Mouse (Mus musculus): ENCODE results near the gene Itga1.
A peak's percentile ranks its signal among the peaks of the same experiment; 100 is the strongest.

Itga1 gene

DNA sequence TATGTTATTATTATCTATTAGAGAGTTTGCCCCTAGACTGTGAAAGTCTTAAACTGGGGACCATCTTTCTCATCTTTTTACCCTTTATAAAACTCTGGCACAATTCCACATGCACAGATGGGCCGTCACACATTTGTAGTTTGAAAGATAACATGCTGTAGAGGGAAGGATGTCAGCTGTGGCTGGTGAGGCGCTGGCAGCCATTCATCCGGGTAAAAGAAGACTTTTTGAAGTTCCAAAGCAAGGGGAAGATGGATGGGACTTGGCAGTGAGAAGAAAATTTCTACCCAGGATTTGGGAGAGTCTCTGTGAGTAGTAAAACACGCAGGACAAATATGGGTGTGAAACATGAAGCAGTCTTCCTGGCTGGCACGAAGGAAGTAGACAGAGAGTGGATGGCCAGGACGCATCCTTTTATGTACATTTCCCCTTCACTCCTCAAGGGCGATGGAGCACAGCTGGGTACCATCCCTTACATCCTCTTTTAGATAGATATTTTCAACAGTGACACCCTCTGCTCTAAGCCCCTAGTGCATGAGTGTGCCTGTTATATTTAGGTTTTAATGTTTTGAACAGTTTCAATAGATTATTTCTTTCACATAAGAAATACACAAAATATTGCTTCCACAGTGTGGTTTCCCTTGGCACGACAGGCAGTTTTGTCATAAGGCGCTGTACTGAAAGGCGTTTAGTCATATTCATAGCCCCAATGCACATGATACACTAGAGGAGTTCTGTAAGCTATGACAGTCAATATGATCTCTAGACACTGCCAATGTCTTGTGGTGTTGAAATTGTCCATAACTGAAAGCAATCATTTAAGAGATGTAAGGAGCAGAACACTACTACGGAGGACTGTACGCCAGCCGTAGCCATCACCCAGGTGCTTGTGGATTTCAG lies 50.9 kb downstream of the Itga1 start:
- no peak for DNase-seq (ENCODE audit: low spot score)

DNA sequence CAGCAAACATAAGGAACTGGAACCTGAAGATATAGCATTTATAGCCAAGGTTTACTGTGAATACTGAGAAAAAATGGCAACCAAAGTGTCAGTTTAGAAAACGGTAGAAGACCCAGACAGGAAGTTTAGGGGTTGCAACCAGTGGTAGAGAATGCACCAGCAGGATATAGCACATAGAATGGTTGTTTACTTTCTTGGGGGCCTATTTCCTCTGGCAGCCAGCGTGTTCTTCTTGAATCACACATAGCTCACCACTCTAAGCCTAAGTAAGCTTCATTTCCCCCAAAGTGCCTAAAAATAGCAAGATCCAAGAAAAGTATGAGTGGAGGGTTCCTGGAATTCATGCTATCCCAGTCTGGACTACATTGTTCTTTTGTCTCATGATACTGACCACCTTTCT lies 59.1 kb downstream of the Itga1 start:
- no peak for DNase-seq (ENCODE audit: low spot score)

GRCm38 (mm10) chr13:115037304-115037703 lies 64.5 kb downstream of the Itga1 start:
- DNase-seq (ENCODE audit: low spot score): no peak

DNA sequence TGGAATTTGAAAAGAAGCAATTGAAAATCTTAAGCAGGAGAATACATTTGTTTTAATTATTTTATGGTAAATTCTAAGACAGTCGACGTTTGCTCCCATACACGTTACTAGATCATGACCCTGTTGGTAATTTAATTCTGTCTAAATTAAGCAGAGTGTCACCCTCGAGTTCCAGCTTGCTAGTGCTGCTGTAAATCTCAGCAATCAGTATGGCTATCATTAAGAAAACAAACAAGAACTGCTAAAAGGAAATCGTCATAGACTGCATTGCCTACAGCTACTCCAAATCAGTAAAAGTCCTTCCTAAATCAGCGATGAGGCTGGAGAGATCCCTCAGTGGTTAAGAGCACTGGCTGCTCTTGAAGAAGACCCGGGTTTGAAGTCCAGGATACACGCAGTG lies 66.4 kb downstream of the Itga1 start:
- DNase-seq (ENCODE audit: low spot score): no peak

- DNase-seq (ENCODE audit: low spot score): no peak
These were observed 68.6 kb downstream of the Itga1 start for GRCm38 (mm10) chr13:115033135-115033534.

GRCm38 (mm10) chr13:115031177-115032000 lies 70.4 kb downstream of the Itga1 start:
- DNase-seq (ENCODE audit: low spot score): peak; percentile 39

DNA sequence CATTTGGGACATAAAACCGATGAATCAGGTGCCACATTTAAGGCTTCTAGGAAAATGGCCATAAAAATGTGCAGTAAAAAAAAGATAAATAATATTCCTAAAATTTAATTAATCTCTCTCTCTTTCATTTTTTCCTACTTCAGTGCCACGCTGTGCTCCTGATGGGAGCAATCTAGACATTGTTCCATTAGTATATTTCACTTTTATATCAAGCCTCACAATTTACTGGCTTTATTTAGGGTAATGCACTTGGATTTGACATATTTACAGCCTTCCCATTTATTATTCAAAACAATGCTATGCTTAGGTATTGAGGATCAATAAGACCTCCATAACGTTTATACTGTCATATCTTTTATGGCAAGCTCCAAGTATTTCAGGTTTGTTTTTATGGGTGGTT lies 76.4 kb downstream of the Itga1 start:
- DNase-seq (ENCODE audit: low spot score): no peak

GRCm38 (mm10) chr13:115022117-115022787 lies 79.5 kb downstream of the Itga1 start:
- no peak for DNase-seq (ENCODE audit: low spot score)

- no peak for DNase-seq (ENCODE audit: low spot score)
These were observed 80.4 kb downstream of the Itga1 start for GRCm38 (mm10) chr13:115021411-115021810.

DNA sequence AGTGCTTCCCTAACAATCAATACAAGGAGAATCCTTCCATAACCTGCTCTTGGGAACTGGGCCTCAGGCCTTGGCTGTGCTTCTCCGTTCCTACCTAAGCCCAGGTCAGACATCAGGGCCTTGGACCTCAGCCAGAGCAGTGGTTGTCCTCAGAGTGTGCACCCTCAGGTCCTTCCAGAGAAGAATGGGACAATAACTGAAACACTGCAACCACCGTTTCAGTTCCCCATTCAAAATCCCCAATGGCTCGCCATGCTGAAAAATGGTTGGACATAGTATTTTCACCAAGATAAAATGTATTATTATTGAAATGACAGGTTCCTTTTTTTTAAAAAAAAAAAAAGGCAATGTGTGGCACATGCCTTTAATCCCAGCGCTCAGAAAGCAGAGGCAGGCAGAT lies 81.0 kb downstream of the Itga1 start:
- peak; percentile 31 for DNase-seq (ENCODE audit: low spot score)

GRCm38 (mm10) chr13:115017545-115017944 lies 84.2 kb downstream of the Itga1 start:
- no peak for DNase-seq (ENCODE audit: low spot score)

DNA sequence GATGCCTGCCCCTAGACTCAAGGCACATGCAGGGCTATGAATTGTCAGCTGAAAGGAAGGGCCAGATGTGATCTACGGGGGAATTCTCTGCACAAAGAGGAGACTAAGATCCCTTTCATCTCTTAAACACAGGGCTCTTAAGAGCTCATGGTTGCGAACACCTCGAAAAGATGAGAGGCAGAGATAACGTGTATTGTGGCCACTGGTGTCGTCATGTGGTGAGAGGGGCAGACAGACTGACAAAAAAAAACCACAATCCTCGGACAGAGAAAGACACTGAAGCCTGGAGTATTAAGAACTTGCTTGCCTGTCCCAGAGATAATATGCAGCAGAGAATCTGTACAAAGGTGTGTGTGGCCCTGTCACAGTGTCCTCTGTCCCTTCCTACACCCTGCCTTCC lies 90.2 kb downstream of the Itga1 start:
- no peak for DNase-seq (ENCODE audit: low spot score)

DNA sequence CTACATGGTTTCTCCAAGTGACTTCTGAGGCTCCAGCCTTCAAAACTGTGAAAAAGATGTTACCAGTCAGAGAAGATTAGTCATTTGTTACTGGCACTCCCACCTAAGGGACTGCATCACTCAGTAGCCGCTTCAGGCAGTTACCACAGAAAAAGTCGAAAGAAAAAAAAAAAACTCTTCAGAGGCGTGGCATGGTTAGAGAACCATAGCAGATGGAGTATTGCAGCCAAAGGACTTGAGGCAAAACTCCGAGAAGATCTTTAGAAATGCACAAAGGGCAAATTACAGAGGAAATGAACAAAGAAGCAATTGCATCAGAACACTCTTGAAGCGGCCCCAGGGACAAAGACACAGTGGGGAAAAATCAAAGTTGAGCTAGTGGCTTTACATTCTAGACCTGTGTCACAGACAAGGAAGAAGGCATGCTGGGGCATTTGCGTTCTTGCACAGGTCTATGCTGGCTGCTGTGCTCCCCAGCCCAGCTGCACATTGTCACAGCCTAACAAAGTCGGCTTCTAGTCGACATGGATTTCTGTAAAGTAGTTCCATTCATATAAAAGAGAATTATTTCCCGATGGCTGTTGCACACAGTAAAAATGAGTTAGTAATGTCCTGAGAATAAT lies 95.4 kb downstream of the Itga1 start:
- no peak for DNase-seq (ENCODE audit: low spot score)

DNA sequence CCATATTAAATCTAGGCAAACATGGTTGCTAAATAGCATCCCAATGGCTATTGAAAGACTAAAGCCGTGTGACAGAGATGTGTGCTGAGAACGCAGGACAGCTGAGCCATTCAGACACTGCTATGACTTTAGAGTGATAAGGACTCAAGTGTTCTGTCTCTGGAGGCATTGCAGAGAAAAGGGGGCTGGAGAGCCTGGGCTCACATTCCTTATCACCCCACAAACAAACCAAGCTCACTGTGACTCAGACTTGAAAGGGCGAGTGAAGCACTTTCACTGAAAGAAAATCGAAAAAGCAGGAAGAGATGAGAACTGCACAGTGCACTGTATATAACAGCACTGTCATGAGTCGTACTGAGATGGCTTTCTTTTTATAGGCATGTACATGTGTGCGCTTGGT lies 96.4 kb downstream of the Itga1 start:
- DNase-seq (ENCODE audit: low spot score): no peak

DNA sequence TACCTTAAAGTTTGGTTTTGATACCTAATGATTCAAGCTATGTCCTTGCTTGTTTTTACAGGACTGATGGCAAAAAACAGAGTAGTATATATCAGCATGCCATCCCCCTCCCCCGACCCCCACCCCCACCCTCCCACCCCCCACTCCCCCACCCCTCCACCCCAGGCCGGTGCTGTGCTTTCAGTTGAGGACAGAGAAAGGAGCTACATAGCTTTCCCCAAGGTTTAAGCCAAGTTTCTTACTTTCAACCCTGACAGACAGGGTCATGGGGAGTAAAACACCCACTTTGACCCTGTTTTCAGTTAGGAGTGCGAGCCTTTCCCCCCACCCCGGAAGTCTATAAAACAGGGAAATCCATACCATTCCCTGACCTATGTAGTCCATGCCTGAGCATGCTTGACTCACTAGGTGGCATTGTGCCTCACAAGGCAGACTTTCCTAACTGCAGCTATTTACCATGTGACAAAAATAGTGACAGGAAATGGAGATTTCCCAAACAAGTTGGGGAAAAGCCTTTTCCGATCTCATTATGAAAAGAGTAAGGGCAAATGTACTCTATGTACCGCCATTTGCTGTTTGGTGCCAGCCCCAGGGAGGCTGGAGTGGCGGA lies 98.2 kb downstream of the Itga1 start:
- DNase-seq (ENCODE audit: low spot score): no peak

GRCm38 (mm10) chr13:115002837-115003236 lies 98.9 kb downstream of the Itga1 start:
- no peak for DNase-seq (ENCODE audit: low spot score)

DNA sequence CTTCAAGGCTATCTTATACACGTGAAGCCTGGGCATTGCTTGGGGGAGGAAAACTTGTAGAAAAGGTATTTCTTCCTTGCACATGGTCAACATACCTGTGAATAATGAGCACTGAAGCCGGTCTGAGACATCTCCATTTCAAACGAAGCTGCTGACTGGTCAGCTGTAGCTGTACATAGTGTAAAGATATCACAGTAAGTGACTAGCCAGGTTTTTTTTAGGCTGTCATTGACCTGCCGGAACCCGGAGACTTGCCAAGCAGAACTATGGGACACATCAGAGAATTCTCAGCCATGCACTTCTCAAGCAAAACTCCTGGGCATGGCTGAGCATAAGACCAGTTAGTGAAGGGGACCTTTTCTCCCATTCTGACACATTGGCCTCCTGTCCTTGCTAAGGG lies 99.6 kb downstream of the Itga1 start:
- DNase-seq (ENCODE audit: low spot score): no peak

- DNase-seq (ENCODE audit: low spot score): no peak
These were observed 102.2 kb downstream of the Itga1 start for GRCm38 (mm10) chr13:114999582-114999981.

- DNase-seq (ENCODE audit: low spot score): no peak
These were observed 103.7 kb downstream of the Itga1 start for GRCm38 (mm10) chr13:114998100-114998499.

GRCm38 (mm10) chr13:114992260-114993014 lies 109.3 kb downstream of the Itga1 start:
- no peak for DNase-seq (ENCODE audit: low spot score)

DNA sequence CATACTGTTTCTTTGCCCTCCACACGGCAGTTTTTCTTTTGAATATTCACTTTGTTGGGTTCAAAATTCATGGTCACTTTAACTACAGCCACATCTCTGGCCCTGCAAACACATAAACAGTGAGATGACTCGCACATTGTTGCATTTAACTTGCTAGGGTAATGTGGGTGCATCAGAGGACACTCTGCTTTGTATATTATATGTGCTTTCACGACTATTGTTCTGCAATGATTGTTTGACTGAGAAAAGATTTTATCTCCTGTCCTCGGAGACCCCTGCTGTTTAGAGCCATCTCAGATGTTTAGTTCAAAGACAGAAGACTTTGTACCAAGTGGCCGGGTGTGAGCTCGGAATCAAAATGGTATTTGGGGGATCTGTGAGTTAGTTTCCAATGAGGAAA lies 114.1 kb downstream of the Itga1 start:
- no peak for DNase-seq (ENCODE audit: low spot score)
